Mouse (Mus musculus) ES-E14 (cell line): ENCODE measurements at regions not wholly inside any gene's neighbourhood (a gene's known extent, or its start where the extent isn't known, plus 50 kb on each side); places are given as distances from the start of the nearest gene placed in this dataset.

Experiments
- CHD2 ChIP-seq: IDR thresholded peaks from 2 replicates; pipeline ENCODE4 v1.6.1; 2014; ENCODE audit warnings: mild to moderate bottlenecking, low read depth, low read length, inconsistent platforms
- HCFC1 ChIP-seq: IDR thresholded peaks from 2 replicates; pipeline ENCODE4 v1.6.1; 2012; ENCODE audit warnings: low read length, inconsistent platforms, borderline replicate concordance; ENCODE audit not compliant: insufficient read depth
- MAFK ChIP-seq: IDR thresholded peaks from 2 replicates; pipeline ENCODE4 v1.6.1; 2014; ENCODE audit warnings: mild to moderate bottlenecking, low read depth, low read length, inconsistent platforms; ENCODE audit not compliant: insufficient read depth
- ZC3H11A ChIP-seq: IDR thresholded peaks from 2 replicates; pipeline ENCODE4 v1.6.1; 2012; ENCODE audit warnings: low read depth, mild to moderate bottlenecking, inconsistent platforms, low read length, borderline replicate concordance
- ZNF384 ChIP-seq: IDR thresholded peaks from 2 replicates; pipeline ENCODE4 v1.6.1; 2012; ENCODE audit warnings: low read depth, low read length, inconsistent platforms

GRCm38 (mm10) chr17:83998341-83998740 lies 150.6 kb upstream of the Haao start:
- TF ChIP-seq ZNF384: no peak
- no peak for TF ChIP-seq HCFC1
- no peak for TF ChIP-seq MAFK
- TF ChIP-seq CHD2: no peak
- TF ChIP-seq ZC3H11A: no peak
